Mouse (Mus musculus) neural tube, embryonic 11.5 days (tissue): ENCODE data around the gene Ints2. TPM values are rescaled to one million over a fixed set of nuclear protein-coding genes. Genes with fewer than 3 reads are reported as not detected.
"Not testable (repeated sequence)": the region's sequence is repeated elsewhere in the genome, so short reads cannot be mapped to it uniquely, and the experiment has no call there.

Source experiments
- ATAC-seq: fragments of 200-750 bp; cut with Nextera tagmentation; 2 replicates; pipeline ENCODE4 v1.8.0; 2017; ENCODE audit warnings: moderate number of reproducible peaks, mild to moderate bottlenecking, moderate TSS enrichment, moderate library complexity; ENCODE audit not compliant: insufficient read depth, low FRiP score, low TSS enrichment
- DNase-seq: peaks from one replicate; pipeline ENCODE4 v3.0.0-alpha.2; 2015; ENCODE audit warnings: low spot score
- H3K27ac ChIP-seq: fragments of 300-500 bp; sonication (generic); 2 replicates; pipeline ENCODE4 v1.5.1; 2014; ENCODE audit warnings: low read depth, mild to moderate bottlenecking, low read length
- H3K27me3 ChIP-seq: fragments of 300-500 bp; sonication (generic); 2 replicates; pipeline ENCODE4 v1.6.1; 2014; ENCODE audit warnings: mild to moderate bottlenecking, low read length, mixed read lengths; ENCODE audit not compliant: control insufficient read depth, insufficient read depth
- H3K36me3 ChIP-seq: fragments of 300-500 bp; sonication (generic); 2 replicates; pipeline ENCODE4 v1.6.1; 2014; ENCODE audit warnings: mild to moderate bottlenecking, low read length, moderate library complexity, mixed read lengths; ENCODE audit not compliant: control insufficient read depth, insufficient read depth
- H3K4me1 ChIP-seq: fragments of 300-500 bp; sonication (generic); 2 replicates; pipeline ENCODE4 v1.6.1; 2014; ENCODE audit warnings: low read length, mixed read lengths; ENCODE audit not compliant: control insufficient read depth, insufficient read depth
- H3K4me2 ChIP-seq: fragments of 300-500 bp; sonication (generic); 2 replicates; pipeline ENCODE4 v1.6.1; 2014; ENCODE audit warnings: low read depth, mild to moderate bottlenecking, moderate library complexity
- H3K4me3 ChIP-seq: fragments of 300-500 bp; sonication (generic); 2 replicates; pipeline ENCODE4 v1.5.1; 2014; ENCODE audit warnings: low read depth, low read length
- H3K9ac ChIP-seq: fragments of 300-500 bp; sonication (generic); 2 replicates; pipeline ENCODE4 v1.6.1; 2014; ENCODE audit warnings: mild to moderate bottlenecking, low read length
- H3K9me3 ChIP-seq: fragments of 300-500 bp; sonication (generic); 2 replicates; pipeline ENCODE4 v1.6.1; 2016; ENCODE audit warnings: low read length; ENCODE audit not compliant: control insufficient read depth
- WGBS: fragments of 180-500 bp; shearing (Covaris S2); extraction: QIAGEN DNeasy Blood & Tissue Kit; methylation state at CpG from one replicate; pipeline ENCODE4 v1.1.7; 2014; 5-methylcytosine and 5-hydroxymethylcytosine counted together
- polyA plus RNA-seq: library from polyadenylated mRNA; unstranded; fragments of >200 nt; fragmentation: Nextera tagmentation; extraction: Ambion mirVana; gene quantifications from 2 replicates; pipeline ENCODE4 v1.2.1, GENCODE M21; 2014

The Ints2 gene
- polyA plus RNA-seq = 51.2 and 52.2 TPM in 2 replicates

DNA sequence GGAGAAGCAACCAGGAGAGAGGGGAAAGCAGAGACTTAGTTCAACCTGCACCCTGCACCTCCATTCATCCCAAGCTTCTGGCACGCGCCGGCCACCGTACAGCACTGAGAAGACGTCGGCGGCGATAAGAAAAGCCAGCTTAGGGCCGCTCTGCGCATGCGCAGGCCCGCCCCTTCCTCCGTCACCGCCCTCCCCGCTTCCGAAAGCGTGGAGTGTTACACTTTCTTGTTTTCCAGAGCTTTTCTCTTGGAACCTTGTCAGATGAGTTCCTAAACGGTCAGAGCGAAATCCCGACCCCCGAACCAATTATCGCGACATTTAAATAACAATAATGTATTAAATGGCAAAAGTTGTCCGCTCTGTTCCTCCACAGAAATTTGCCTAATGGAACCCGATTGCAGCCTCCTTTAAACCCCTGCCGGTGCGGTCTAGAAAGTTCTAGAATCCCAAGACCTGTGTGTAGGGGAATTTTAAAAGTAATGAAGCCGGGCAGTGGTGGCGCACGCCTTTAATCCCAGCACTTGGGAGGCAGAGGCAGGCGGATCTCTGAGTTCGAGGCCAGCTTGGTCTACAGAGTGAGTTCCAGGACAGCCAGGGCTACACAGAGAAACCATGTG lies at the start of gene Ints2:
Gene Ints2, minus strand, starts transcription at position 116 of the 617 bp plus-strand sequence.
- H3K4me2 ChIP-seq = peak within 1 kb of the TSS; percentile 80
- ATAC-seq = peak; percentile 72
- no peaks in the 10 kb centered on the region for H3K9me3 ChIP-seq
- H3K36me3 ChIP-seq = no peaks in the 10 kb centered on the region; the same call in 1 of the 2 replicates
- H3K27ac ChIP-seq = peak within 1 kb of the TSS; percentile 31; the same call in 1 of the 2 replicates
- peak; percentile 94 for DNase-seq
- H3K4me3 ChIP-seq = peak within 1 kb of the TSS; percentile 58
- WGBS = 10% methylated on average over 32 of the region's 32 CpGs
- peak within 1 kb of the TSS; percentile 75 for H3K9ac ChIP-seq
- no peaks in the 10 kb centered on the region for H3K27me3 ChIP-seq
- peaks cover 3% of the 10 kb centered on the region; the same call in 1 of the 2 replicates for H3K4me1 ChIP-seq

DNA sequence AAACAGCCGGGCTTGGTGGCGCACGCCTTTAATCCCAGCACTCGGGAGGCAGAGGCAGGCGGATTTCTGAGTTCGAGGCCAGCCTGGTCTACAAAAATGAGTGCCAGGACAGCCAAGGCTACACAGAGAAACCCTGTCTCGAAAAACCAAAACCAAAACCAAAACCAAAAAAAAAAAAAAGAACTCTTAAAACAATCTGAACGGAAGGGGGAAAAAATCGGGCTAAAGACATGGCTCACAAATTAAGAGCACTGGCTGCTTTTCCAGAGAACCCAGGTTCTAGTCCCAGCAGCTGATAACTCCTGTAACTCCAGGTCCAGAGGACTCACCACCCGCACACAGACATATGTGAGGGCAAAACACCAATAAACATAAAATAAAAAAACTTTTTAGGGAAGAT lies 34.8 kb upstream of the Ints2 start:
- not testable (repeated sequence) for H3K4me3 ChIP-seq, H3K27me3 ChIP-seq, H3K36me3 ChIP-seq, ATAC-seq, H3K4me2 ChIP-seq, H3K9me3 ChIP-seq, H3K9ac ChIP-seq, H3K4me1 ChIP-seq, H3K27ac ChIP-seq, DNase-seq
- WGBS = 96% methylated on average over 10 of the region's 10 CpGs

DNA sequence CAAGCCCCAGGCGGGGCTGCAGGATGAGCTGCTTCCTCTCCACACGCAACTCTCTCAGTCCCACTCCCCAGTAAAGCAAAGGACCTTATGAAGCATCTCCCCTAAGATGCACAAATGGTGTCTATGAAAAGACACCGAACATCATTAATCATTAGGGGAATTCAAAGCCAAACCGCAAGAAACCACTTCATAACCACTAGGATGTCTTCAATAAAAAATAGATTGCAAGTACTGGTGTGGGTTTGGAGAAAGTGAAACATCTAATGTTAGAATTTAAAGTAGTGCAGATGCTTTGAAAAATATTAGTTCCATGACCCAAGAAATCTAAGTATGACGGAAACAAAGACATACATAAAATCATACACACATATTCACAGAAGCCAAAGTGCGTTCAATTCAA lies 34.3 kb upstream of the Ints2 start:
- H3K4me2 ChIP-seq = no peak overlapping the region
- ATAC-seq = no peak
- WGBS = 96% methylated on average over 6 of the region's 6 CpGs

DNA sequence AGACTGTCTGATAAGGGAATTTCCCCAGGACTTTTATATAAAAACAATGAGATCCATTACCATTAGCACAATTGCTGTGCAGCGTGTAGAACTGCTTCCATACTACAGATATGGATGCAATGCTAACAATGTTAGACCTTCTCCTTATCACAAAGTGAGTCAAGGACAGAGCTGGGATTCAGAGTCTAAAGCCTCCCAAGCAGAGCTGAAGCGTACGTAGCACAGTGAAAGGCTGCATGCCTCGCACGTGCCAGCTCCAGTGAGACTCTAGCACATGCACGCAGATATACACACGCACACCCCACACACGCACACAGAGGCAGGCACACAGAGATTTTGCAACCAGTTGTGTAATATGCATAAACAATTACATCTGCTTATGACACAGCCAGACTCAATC lies 28.4 kb upstream of the Ints2 start:
- H3K4me3 ChIP-seq = no peak overlapping the region
- no peaks in the 10 kb centered on the region for H3K9me3 ChIP-seq
- WGBS = 96% methylated on average over 8 of the region's 8 CpGs
- no peaks in the 10 kb centered on the region for H3K27me3 ChIP-seq
- H3K4me2 ChIP-seq = no peak overlapping the region
- H3K9ac ChIP-seq = no peak overlapping the region
- H3K4me1 ChIP-seq = no peaks in the 10 kb centered on the region
- H3K27ac ChIP-seq = no peak overlapping the region
- no peak for ATAC-seq
- no peak for DNase-seq
- H3K36me3 ChIP-seq = peaks cover 6% of the 10 kb centered on the region

More for the DNA sequence above, 34.3 kb upstream of the Ints2 start:
- H3K4me1 ChIP-seq = no peaks in the 10 kb centered on the region
- no peak overlapping the region for H3K9ac ChIP-seq
- no peaks in the 10 kb centered on the region for H3K36me3 ChIP-seq
- no peaks in the 10 kb centered on the region for H3K27me3 ChIP-seq
- no peaks in the 10 kb centered on the region for H3K9me3 ChIP-seq
- no peak for DNase-seq
- H3K4me3 ChIP-seq = no peak overlapping the region
- no peak overlapping the region for H3K27ac ChIP-seq

DNA sequence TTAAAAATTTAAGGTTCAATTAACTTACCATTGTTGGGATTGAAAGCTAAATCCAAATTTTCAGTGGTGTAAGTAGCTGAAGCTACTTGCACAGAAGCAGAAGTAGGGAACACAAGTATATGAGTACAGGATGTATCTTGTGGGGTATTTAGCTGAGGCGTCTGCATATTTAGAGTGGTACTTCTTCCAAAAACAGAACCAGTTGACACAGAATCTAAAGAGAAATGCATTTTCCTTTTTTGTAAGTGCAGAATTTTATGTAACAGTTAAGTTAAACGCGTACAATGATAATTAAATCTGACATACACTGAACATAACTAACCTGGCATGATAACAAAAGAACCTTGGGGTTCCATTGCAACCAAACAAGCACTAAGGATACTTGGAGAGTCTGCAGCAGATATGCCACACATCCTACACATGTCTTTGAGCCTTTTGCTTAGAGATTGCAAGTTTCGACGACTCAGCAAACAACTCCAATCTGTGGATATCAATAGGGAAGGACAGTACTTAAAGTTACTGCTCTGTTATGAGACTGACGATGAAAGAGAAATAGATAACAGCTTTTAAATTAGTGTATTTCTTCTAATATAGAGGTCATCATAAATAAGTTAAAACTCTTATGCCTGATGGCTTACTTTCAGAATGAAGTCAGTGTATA lies 21.2 kb upstream of the Ints2 start:
- no peak overlapping the region for H3K4me2 ChIP-seq
- H3K9me3 ChIP-seq = no peaks in the 10 kb centered on the region
- no peak overlapping the region for H3K27ac ChIP-seq
- 98% methylated on average over 6 of the region's 6 CpGs for WGBS
- no peak overlapping the region for H3K4me3 ChIP-seq
- H3K27me3 ChIP-seq = no peaks in the 10 kb centered on the region
- H3K9ac ChIP-seq = no peak overlapping the region
- H3K36me3 ChIP-seq = peaks cover 2% of the 10 kb centered on the region; the same call in 1 of the 2 replicates
- DNase-seq (no peak), ATAC-seq (no peak)
- H3K4me1 ChIP-seq = no peaks in the 10 kb centered on the region

DNA sequence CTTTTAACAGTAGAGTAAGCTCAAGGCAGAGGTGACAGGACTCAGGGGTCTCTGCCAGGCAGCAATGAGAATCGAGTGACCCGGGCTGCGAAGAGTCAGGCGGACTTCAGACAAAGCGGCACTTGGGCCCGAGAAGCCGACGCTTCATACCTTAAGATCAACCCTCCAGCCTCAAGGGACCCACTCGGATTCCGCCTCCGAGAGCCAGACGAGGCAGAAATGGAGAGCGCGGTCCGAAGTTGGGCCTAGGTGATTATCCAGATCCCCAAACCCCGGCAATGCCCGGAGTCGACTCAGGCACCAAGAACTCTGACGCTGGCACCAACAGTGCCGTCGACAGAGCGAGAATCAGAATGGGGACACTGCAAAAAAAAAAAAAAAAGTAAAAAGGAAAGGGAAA lies 321 bp downstream of the Ints2 start:
- Histone ChIP-seq H3K9ac (peak overlapping the region; percentile 75), H3K9me3 (no peaks in the 10 kb centered on the region), H3K4me2 (peak overlapping the region; percentile 80), H3K4me3 (peak overlapping the region; percentile 58), H3K27me3 (no peaks in the 10 kb centered on the region), H3K27ac (peak overlapping the region; percentile 31; the same call in 1 of the 2 replicates), H3K4me1 (peaks cover 3% of the 10 kb centered on the region; the same call in 1 of the 2 replicates), H3K36me3 (peaks cover 1% of the 10 kb centered on the region; the same call in 1 of the 2 replicates)
- WGBS = under 1% methylated on average over 22 of the region's 22 CpGs
- DNase-seq = no peak
- ATAC-seq = no peak; the same call in 1 of the 2 replicates

DNA sequence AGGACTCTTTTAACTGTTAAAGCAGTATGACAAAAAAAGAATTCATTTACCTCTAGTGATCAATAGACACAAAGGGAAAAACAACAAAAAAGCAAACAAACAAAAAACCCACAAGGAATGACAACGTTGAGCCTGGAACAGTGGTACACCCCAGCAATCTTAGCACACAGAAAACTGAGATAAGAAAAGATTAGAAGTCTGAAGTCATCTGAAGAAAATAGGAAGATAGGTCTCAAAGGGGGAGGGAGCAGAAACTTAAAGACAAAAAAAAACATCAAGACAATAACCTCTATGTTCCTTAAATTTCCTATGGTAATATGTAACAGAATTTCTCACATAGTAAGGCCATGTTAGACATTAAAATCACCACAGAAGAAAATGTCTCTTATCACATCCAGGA lies 4.0 kb downstream of the Ints2 start:
- Histone ChIP-seq H3K27me3 (no peaks in the 10 kb centered on the region), H3K9ac (no peak overlapping the region), H3K4me2 (no peak overlapping the region), H3K4me3 (no peak overlapping the region), H3K4me1 (peaks cover 3% of the 10 kb centered on the region; the same call in 1 of the 2 replicates), H3K9me3 (no peaks in the 10 kb centered on the region), H3K36me3 (peaks cover 6% of the 10 kb centered on the region; the same call in 1 of the 2 replicates), H3K27ac (no peak overlapping the region)
- ATAC-seq (no peak), DNase-seq (no peak)
- 94% methylated on average over 1 of the region's 1 CpGs for WGBS

DNA sequence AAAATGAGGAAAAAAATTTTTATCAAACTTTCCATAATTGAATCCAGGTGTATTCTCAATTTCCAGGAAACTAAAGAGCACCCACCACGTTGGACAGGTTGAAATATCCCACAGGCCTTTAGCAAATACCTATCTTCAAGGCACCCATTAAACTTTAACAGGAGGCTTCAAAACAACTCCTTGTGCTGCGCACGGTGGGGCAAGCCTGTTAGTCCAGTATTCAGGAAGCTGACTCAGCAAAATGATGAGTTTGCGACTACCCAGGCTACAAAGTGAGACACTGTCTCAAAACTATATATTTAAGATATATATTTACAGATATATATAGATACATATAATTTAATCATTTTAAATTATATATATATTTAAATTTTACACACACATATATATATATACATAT lies 24.9 kb downstream of the Ints2 start:
- Histone ChIP-seq H3K9me3 (no peaks in the 10 kb centered on the region), H3K4me3 (no peak overlapping the region), H3K4me1 (no peaks in the 10 kb centered on the region), H3K27me3 (no peaks in the 10 kb centered on the region), H3K4me2 (no peak overlapping the region), H3K27ac (no peak overlapping the region), H3K36me3 (peaks cover 8% of the 10 kb centered on the region; the same call in 1 of the 2 replicates), H3K9ac (no peak overlapping the region)
- ATAC-seq = no peak
- WGBS = 87% methylated on average over 4 of the region's 4 CpGs
- DNase-seq = no peak
